Mouse (Mus musculus) v-Abl transformed pro-B cells (cell line): Measurements from ENCODE around the gene Rtn2.

Source experiments
- in situ Hi-C, 2 experiments: fragments of 400-800 bp; cut with MboI; formaldehyde crosslinking; loops; one replicate each; pipeline ENCODE4 v1.15.1; 2025; ENCODE audit not compliant: unreplicated experiment in 2 of 2

Gene Rtn2

DNA sequence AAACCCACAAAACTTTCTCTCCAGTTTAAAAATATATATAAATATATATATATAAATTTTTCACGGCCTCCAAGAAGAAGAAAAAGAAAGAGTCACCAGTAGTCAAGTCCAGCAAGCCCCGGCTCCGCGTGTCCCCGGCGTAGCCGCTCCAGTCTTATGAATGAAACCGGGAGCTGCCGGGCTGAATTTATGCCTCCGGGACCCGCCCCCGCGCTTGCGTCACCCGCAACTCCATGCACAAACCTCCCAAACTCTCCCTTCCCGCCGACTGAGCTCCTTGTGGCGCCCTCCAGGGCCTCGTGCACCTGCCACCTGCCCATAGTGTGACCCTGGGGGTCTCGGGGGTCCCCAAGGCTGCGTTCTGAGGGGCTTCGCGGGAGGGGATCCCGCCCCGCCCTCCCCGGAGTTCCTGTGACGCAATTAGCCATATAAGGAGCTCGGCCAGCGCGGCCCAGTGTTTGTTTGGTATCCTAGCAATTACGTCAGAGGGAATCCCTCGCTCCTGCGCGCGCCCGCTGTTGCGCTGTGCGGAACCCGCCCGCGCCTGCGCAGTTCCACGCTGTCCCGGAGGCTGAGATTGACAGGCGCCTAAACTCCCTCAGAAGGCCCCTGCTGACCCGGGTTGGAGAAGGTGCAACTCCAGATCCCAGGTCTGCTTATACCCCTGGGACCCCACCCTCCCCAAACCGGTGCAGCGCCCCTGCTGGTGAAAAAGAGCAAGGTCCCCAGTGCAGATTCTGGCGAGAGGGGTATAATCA is 27.6 kb downstream of the Rtn2 start, which contains the start of gene Fosb:
Gene Fosb, minus strand, starts transcription at position 168 of the 758 bp plus-strand sequence.
- in situ Hi-C loops = no loop called here

DNA sequence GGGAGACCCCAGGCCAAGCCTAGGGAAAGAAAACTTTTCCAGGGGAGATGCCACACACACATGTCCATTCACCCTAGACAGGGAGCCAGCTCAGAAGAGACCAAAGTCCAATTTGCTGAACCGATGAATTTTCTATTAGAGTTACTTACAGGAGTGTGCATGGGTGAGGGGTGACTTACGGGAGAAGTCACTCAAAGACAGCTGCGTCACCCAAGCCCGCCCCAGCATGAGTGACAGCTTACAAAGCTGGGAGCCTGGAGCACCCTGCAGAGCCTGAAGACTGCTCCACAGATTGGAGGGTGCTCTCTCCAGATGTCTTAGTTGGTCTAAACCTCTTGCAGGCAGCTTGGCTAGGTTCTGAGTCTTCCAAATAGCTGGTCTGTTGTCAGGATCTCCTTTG is 29.6 kb downstream of the Rtn2 start:
- in situ Hi-C loops = no loop called here

DNA sequence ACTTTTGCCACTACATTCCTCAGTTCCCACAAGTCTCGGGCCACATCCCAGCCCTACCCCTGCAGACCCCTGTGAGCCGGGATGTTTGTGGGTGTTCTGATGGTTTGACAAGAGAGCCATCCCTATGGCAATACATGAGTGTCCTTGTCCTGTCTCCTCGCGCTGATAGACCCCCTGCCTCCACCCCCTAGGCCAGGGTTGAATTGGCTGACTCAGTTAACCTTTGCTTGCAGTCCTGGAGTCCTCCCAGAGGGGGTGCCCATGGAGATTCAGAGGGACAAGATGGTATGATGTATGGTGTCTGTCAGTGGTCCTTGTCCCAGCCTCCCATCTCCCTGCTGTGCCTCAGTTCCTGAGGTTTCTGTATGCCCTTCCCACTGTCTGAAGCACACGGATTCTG is 31.6 kb downstream of the Rtn2 start:
- in situ Hi-C loops = no loop called here

DNA sequence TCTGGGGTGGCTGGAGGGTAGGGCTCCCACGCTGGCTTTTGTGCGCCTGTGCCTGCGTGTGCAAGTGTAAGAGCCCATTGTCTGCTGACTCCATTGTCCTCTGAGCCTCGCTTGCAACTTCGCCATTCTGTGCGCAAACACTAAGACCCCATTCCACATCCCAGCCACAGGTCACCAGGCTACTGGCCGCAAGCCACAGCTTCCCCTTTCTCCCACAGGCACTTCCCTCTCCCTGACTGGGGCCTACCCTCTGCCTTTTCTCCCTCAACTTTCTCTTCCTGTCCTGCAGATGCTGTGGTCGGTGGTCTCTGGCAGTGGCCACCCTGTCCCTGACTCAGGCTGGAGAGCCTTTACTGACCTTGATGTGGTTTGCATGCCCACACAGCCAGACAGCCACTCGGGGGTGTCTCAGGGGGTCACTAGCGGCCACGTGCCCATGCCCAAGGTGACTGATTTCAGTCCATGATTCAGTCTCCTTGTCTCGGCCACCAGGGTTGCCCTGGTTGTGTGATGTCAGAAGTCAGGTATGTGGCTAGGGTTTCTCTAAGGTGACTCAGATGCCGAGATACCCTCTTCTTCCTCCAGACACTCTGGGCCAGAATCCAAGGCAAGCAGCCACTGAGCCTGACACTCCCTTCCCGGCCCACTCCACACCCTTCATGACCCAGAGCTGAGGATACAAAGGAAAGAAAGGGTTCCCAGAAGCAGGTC is 34.2 kb downstream of the Rtn2 start:
- in situ Hi-C loops = no loop called here

DNA sequence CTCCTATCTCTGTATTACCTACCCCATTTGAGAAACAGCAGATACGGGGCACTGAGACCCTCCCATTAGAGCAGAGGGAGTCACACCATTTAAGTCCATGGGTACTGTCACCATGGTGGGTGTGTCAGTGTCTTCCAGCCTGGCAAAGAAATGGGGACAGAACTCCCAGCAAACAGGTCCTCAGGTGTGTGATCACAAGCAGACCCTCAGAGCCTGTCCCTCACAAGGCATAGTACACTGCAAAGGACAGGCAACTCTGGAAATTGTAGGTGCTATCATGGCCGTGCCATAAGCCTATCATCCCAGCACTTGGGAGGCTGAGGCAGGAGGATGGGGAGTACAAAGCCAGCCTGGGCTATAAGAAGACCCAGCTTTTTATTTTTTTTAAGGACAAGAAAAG is 35.8 kb downstream of the Rtn2 start:
- in situ Hi-C loops = no loop called here

DNA sequence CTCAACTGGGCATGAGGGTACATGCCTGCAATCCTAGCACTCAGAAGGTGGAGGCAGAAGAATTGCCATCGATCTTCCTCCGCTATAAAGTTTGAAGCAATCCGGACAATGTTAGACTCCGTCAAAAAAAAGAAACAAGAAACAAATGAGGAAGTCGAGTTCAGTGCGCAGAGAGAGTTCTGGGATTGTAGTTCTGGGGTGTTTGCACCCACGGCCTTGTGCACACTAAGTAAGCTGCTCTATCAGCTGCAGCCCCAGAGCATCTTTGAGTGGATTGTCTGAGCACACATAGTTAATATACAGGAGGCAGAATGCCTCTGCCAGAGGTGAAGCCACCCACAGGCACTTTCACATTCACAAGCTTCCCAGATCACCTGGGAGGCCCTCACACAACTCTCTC is 36.3 kb downstream of the Rtn2 start:
- in situ Hi-C loops = no loop called here

DNA sequence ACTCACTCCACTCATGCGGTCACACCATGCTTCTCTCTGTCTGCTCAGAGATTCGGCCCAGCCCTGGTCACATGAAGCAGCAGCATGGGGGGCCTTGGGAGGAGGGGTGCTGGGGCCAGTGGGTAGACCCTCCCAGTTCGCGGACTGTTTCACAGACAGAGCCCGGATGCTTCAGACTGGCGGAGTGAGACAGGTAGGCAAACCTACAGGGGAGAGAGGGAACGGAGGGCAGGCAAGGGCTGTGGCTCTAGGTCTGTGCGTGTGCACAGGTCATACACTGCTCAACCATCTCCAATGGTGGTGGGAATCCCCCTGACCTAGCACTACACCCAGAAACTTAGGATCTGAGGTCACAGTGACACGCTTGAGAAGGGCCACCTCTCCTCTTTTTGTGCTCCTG is 37.0 kb downstream of the Rtn2 start:
- in situ Hi-C loops = no loop called here

DNA sequence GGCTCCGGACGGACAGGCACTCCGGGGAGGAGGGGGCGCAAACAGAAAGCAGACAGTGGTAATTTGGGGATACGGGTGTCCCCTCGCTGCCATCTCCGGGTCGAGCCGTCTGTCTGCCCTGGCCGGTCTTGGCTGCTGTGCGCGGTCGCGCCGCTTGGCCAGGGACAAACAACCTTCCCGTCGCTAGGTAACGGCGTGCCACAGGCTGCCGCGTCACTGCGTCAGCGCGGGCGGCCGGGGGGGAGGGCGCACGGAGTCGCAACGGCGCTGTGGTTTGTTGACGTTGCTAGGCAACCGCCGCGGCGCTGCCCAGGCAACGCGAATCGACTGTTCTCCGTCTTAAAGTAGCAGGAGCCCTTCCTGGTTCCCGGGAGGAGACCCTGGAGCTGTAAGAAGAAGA is 37.5 kb downstream of the Rtn2 start:
- in situ Hi-C loops = no loop called here

DNA sequence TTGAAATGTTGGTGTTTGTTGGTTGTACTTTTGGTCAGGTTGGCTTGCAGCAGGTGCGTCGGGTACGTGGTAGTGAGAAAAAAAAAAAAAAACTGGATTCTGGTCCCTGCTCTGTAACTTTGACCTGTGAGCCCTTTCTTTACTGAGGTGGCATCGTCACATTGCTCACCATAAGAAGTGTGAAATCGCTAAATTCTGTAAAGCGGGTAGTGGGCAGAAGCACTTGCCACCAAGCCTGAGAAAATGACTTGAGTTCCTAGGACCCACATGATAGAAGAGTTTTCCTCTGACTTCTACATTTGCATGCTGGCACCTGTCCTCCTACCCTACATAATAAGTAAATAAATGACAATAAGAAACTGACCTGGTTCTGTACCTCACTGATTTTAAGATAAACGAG is 38.2 kb downstream of the Rtn2 start:
- in situ Hi-C loops = no loop called here

DNA sequence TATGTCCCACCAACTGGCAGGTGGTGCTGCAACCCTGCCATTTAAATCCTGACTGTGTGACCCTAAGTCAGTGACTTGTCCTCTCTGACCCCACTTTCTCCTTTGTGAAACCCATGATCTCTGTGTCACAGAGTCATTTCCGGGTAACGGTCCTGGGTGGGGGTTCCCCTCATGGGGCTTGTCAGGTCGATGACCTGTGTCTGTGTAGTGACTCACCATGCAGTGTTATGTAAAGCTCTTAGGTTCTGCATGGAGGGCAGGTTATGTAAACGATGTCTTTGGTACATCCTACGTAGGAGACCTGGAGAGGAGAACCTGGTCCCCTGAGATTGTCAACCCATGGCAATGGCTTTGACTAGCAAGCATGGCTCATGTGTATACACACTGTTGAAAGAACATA is 39.0 kb downstream of the Rtn2 start:
- in situ Hi-C loops = no loop called here

DNA sequence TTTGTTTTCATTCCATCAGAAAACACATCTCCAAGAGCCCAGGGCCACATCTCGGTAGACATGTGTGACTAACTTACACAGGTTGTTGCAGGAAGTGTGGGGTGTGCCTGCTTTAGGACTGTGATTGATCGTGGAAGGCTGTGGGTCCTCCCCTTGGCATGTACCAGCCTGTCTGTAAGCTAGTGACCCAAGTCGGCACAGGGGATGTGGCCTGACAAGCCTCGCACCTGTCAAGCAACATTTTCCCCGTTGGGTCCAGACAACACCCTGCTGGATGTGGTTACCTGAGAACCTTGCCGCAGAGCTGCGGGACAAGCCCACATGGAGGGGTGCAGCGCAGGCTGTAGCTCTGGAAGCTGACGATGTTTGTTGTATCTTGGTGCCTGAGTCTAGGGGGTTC is 40.1 kb downstream of the Rtn2 start:
- in situ Hi-C loops = no loop called here

DNA sequence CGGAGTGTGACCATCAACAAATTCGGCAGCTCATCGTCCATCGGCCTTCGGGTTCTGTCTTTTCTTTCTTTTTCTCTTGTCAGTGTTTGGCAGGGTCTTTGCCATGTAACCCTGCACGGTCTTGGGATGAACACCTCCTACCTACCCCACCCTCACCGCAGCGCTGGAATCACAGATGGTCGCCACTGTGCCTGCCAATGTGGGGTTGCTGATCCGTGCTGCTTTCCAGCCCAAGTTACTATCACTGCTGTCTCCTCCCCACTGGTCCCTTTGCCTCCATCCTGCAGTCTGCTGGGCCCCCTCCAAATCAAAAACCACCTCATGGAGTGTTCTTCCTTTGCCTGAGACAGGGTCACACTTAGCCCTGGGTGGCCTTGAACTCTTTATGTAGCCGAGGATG is 41.8 kb downstream of the Rtn2 start:
- in situ Hi-C loops = no loop called here

DNA sequence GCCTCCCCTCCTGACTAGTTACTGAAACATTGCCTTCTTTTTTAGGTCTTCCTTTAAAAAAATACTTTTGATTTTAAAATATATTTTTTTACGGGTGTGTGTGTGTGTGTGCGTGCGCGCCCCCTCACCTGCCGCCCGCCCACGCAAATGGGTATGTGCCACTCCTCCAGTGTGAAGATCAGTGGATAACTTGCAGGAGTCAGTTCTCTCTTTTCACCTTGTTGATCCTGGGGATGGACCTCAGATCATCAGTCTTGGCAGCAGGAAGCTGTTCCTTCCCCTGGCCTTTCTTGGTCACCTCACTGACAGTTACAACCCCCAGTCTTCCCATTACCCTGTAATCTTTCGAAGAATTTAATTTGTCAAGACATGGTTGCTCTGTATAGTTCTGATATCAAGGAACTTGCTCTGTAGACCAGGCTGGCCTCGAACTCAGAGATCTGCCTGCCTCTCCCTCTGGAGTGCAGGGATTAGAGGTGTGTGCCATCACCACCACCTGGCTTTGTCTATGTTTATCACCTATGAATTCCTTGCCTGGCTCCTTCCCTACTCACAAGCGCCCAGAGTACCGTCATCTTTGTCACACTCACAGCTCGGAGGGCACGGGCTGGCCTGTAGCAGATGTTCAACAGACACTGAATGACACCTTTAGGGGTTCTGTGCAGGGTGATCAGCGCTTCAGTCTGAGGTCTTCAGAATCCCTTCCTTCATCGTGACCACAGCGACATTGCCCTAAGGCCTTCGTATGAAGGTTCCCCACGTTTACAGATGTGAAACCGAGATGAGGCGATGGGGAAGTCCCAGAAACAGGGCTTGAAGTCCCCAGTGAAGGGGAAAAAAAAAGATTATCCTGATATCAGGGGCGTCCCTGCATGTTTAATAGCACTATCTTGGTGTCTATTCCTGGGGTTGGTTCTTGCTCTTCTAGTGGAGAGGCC is 43.1 kb downstream of the Rtn2 start:
- in situ Hi-C loops = no loop called here

DNA sequence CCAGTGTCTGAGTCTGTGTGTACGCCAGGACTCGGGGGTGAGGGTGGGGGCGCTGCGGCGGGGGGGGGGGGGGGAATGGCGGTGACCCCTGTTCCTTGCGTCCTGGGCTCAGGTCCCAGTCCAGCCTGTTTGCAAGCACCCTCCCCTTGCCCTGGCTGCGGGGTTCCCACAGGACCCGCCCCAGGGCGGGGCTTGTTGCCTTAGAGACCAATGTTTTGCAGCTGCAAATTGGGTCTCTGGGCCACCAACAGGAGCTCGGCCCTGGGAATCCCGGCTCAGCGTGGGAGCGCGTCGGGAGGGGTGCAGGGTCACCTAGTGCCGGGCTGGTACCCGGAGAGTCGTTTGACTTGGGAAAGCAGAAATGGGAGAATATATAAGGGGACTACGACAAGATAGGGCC is 43.9 kb downstream of the Rtn2 start:
- in situ Hi-C loops = no loop called here

DNA sequence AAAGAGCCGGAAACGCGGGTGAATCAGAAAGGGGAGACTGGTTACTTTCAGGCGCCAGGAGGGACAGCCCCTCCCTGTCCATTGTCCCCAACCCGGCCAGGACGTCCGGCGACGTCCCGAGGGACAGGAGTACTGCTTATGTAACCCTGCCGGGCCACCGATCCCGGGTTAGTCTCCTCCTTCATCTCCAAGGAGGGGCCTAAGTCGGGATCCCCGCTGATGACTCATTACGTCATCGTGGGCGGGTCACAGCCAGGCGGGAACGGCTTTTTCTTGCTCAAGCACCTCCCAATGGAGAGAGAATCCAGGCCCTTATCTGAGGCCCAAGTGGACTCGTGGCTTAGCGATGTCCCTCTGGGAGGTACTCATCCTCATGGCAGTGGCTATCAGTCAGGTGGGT is 44.7 kb downstream of the Rtn2 start:
- in situ Hi-C loops = no loop called here

DNA sequence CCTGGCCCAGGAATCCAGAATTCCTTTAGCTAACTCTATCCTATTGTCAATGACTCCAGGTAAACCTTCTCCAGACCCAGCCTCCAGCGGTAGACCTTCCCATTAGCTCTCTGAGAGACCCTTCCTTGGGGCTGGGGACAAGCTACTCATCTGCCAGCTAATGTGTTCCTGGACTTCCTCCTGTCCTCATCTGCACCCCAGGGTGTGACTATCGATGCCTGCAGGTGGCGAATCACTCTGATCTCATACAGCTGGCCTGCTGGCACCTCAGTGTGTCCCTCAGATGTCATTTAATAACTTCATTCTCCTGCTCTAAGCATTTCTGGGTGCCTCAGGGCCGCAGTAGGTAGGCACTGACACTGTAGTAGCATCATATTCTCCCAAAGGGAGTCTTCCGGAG is 45.4 kb downstream of the Rtn2 start:
- in situ Hi-C loops = no loop called here

DNA sequence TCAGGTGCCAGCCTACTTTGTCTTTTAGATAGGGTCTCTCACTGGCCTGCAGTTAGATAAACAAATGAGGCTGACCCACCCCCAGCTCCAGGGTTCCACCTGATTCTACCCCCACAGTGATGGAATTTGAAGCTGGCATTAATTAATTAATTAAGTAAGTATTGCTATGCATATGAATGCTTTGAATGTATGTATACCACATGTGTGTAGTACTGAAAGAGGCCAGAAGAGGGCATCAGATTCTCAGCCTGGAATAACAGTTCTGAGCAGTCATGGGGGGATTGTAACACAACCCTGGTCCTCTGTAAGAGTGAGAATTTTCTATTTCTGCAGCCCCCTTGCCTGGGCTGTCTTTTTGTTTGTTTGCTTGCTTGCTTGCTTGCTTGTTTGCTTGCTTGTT is 46.0 kb downstream of the Rtn2 start:
- in situ Hi-C loops = no loop called here

DNA sequence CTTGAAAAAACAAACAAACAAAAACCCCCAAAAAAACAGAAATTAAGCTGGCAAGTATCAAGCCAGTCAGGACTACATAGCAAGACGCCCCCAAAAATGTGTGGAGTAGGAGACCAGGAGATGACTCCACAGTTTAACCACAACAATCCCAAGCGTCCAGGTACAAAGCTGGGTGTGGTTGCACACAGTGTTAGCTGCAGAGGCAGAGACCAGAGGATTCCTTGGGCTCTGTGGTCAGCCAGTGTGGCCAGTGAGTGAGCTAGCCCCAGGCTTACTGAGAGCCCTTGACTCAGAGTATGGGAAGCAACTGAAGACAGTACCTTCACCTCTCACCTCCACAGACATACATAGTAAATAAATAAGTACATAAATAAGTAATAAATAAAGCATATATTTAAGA is 49.5 kb downstream of the Rtn2 start:
- in situ Hi-C loops = no loop called here

DNA sequence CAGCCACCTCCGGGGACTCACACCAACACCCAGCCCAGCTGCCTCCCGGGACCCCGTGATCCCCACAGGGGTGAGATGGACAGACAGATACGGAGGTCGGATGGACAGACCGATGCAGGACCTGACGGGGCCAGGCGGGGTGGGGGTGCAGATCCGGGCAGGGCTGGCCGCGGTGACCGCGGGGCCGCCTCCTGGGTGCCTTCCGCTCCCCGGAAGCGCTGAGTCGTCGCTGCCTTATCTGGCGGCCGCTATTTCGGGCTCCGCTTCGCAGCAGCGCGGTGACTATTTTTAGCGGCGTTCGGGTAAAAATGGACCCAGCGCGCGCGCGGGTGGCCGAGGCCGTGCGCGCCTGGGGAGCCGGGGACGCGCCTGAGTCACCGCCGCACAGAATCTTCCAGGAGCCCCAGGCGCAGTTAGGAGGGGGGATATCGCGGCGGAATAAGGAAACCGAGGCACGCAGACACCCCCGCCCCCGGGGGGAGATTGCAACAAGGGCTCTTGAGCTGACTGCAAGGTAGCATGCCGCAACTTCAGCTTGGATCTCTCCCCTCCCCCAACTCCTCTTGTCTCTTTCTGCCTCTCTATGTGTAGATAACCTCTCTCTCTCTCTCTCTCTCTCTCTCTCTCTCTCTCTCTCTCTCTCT is 50.4 kb downstream of the Rtn2 start:
- in situ Hi-C loops = no loop called here

DNA sequence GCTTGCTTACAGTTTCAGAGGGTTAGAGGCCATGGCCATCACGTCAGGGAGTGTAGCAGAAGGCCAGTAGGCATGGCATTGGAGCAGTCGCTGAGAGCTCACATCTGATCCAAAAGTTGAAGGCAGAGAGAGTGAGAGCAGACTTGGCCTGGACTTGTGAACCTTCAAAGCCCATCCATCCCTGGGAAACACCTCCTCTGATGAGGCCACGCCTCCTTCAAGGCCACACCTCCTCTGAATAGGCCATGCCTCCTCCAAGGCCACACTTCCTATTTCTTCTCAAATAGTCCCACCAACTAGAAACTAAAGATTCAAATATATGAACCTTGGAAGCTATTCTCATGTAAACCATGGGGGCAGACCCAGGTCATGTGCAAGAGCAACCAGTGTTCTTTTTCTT is 53.2 kb downstream of the Rtn2 start:
- in situ Hi-C loops = no loop called here

DNA sequence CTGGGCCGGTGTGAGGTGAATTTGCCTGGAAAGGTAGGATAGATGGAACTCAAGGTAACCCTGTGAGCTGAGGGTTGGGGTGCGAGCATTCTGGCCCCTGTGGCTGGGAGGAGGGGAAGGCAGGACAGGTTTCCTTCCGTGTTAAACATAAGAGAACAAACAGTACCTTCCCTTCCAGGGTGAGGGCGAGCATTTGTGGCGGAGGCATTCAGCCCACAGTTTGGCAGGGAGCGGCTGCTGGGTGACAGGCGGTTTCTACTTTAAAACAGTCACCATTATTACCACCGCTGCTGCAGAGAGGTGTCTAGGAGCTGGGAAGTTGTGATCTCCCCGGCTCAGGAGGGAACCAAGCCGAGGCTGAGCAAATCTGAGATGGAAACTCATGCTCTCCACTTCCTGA is 54.7 kb downstream of the Rtn2 start:
- in situ Hi-C loops = no loop called here
